Mouse (Mus musculus): ENCODE results near the gene Prss8. TPM values are rescaled to one million over a fixed set of nuclear protein-coding genes. Genes with fewer than 3 reads are reported as not detected.

Prss8 gene
- polyA plus RNA-seq, 1 experiment from 2014 or later = 101 TPM

DNA sequence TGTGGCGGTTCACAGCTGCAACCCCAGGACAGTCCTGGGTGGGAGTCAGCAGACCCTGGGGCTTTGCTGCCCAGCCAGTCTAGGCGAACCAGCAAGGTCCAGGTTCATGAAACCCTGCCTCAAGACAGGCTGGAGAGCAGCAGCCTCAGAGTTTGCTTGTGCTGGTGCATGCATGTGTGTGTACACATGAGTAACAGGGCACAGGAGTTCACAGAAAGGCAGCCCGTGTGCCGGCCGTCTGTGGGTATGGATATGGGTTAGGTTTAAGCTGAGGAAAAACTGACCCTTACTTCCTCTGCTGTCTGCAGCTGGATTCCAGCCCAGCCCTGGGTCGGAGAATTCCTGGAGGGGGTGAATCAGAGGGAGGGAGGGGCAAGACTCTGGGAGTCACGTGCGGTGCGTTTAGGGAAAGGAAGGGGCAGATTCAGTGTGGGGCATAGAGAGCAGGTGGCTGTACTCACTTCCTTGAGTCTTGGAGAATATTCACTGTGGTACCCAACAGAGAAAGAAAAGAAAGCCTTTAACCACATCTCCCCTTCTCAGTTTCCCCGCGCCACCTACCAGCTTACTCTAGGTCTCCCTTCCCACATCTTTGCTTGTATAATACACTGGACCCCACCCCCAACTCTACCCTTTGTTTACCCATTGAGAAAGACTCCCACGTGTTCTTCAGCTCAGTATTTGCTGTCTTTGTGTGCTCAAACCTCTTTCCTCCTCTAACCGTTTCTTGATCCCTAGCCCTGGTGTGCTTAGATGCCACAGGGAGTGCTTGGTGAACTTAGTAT is 1.6 kb upstream of the Prss8 start:
- peak overlapping the region; percentile 52 for H3K9ac ChIP-seq (ENCODE audit: low read length)
- H3K4me1 ChIP-seq (replicated peaks; ENCODE audit: control insufficient read depth, insufficient read depth, low read length) = peaks cover 47% of the 10 kb centered on the region
- peak overlapping the region; percentile 9; the same call in 1 of the 2 replicates for H3K4me3 ChIP-seq (ENCODE audit: low read length)

DNA sequence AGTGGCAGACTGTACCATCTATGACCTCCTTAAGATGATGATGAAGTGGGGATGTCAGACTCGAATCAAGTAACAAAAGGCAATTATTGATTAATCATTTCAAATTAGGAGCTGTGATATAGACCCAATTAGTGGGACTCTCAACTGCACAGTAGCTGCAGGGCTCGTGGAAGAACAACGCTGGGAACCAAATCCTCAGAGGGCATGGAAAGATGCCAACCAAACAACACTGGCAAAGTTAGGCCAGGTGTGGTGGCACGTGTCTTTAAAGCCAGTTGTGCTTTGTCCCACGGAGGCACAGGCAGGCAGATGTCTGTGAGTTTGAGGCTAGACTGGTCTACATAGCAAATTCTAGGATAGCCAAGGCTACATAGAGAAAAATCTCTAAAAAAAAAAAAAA is 732 bp upstream of the Prss8 start:
- 0 out of 2 replicates have a peak overlapping the region, but pooled peaks have one; percentile 26 for H3K4me2 ChIP-seq (ENCODE audit: low read depth, low read length)
- H3K27ac ChIP-seq (ENCODE audit: low read length) = peak overlapping the region; percentile 95
- H3K9me3 ChIP-seq (ENCODE audit: control insufficient read depth, low read length) = no peaks in the 10 kb centered on the region
- no peak overlapping the region for H3K4me3 ChIP-seq (ENCODE audit: low read length)
- no peaks in the 10 kb centered on the region for H3K27me3 ChIP-seq (ENCODE audit: control insufficient read depth, insufficient read depth, low read depth, low read length)
- peaks cover 49% of the 10 kb centered on the region for H3K4me1 ChIP-seq (replicated peaks; ENCODE audit: control insufficient read depth, insufficient read depth, low read length)
- H3K9ac ChIP-seq (ENCODE audit: low read length) = no peak overlapping the region
- WGBS = 67% methylated on average over 5 of the region's 5 CpGs
- H3K36me3 ChIP-seq (ENCODE audit: control insufficient read depth, insufficient read depth, low read length) = peaks cover 10% of the 10 kb centered on the region
- ATAC-seq (ENCODE audit: low read depth) = no peak

More for the DNA sequence above, 1.6 kb upstream of the Prss8 start:
- peaks cover 5% of the 10 kb centered on the region for H3K36me3 ChIP-seq (ENCODE audit: control insufficient read depth, insufficient read depth, low read length)
- H3K27me3 ChIP-seq (ENCODE audit: control insufficient read depth, insufficient read depth, low read depth, low read length) = no peaks in the 10 kb centered on the region
- 22% methylated on average over 13 of the region's 13 CpGs for WGBS
- peak overlapping the region; percentile 95 for H3K27ac ChIP-seq (ENCODE audit: low read length)
- H3K4me2 ChIP-seq (ENCODE audit: low read depth, low read length) = peak overlapping the region; percentile 42
- peak; percentile 37 for ATAC-seq (ENCODE audit: low read depth)
- no peaks in the 10 kb centered on the region for H3K9me3 ChIP-seq (ENCODE audit: control insufficient read depth, low read length)

DNA sequence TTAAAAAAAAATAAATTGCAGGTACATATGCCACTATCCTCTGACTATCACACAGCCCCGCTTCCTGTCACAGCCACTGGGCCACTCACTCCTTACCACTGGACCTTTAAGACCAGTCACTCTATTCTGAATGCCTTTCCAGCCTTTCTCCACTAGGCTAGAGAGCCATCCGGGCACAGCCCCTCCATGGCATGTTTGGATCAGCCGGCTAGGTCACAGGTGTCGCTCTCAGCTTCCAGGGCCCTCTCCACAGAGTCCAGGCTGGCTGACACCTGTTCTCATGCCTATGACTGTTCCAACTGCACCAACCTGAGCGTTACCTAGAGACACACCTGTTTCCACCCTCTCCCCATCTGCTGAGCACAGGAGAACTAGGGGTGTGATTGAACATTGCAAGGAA is 1.3 kb downstream of the Prss8 start:
- H3K4me1 ChIP-seq (replicated peaks; ENCODE audit: control insufficient read depth, insufficient read depth, low read length) = peaks cover 40% of the 10 kb centered on the region
- WGBS = 35% methylated on average over 5 of the region's 5 CpGs
- H3K27ac ChIP-seq (ENCODE audit: low read length) = peak overlapping the region; percentile 86
- H3K4me3 ChIP-seq (ENCODE audit: low read length) = peak overlapping the region; percentile 55
- no peaks in the 10 kb centered on the region for H3K27me3 ChIP-seq (ENCODE audit: control insufficient read depth, insufficient read depth, low read depth, low read length)
- ATAC-seq (ENCODE audit: low read depth) = no peak
- peak overlapping the region; percentile 42 for H3K4me2 ChIP-seq (ENCODE audit: low read depth, low read length)
- peak overlapping the region; percentile 75 for H3K9ac ChIP-seq (ENCODE audit: low read length)
- no peaks in the 10 kb centered on the region for H3K9me3 ChIP-seq (ENCODE audit: control insufficient read depth, low read length)
- peaks cover 12% of the 10 kb centered on the region for H3K36me3 ChIP-seq (ENCODE audit: control insufficient read depth, insufficient read depth, low read length)

DNA sequence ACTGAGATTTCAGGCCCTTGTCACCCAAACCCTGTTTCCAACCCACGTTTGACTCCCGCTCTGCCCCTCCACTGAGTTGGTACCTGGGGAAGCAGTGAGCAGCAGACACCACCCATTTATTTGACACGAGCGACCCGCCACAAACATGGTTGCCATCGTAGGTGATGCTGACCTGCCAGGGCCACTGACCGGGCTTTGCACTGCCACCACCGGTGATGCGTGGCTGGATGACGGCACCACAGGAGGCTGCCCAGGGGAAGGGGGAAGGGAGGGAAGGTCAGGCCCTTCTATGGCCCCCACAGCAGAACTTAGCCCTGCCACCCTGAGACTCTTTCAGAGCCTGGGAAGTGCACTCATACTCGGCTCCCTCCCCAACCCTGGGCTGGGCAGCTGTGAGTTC is 2.2 kb downstream of the Prss8 start:
- H3K4me1 ChIP-seq (replicated peaks; ENCODE audit: control insufficient read depth, insufficient read depth, low read length) = peaks cover 38% of the 10 kb centered on the region
- no peaks in the 10 kb centered on the region for H3K9me3 ChIP-seq (ENCODE audit: control insufficient read depth, low read length)
- peaks cover 12% of the 10 kb centered on the region for H3K36me3 ChIP-seq (ENCODE audit: control insufficient read depth, insufficient read depth, low read length)
- no peaks in the 10 kb centered on the region for H3K27me3 ChIP-seq (ENCODE audit: control insufficient read depth, insufficient read depth, low read depth, low read length)
- ATAC-seq (ENCODE audit: low read depth) = no peak
- H3K27ac ChIP-seq (ENCODE audit: low read length) = peak overlapping the region; percentile 94
- peak overlapping the region; percentile 75 for H3K9ac ChIP-seq (ENCODE audit: low read length)
- peak overlapping the region; percentile 42 for H3K4me2 ChIP-seq (ENCODE audit: low read depth, low read length)
- WGBS = 78% methylated on average over 11 of the region's 11 CpGs
- peak overlapping the region; percentile 55 for H3K4me3 ChIP-seq (ENCODE audit: low read length)

DNA sequence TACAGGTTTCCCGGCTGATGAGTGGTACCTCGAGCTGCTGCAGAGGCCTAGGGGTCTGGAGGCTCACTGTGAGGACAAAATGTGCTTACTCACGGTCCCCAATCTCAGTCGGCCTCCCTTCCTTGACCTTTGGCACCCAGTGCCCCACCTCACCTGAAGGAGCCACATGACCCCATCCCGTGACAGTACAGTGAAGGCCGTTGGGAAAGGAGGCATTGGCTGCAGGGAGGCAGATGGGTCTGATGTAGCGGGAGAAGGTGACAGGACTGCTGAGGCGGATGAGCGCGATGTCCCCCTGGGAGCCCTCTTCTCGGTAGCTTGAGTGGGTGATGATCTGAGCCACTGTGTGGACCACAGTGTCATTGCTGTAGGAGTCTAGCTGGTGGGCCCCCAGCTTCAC is 3.1 kb downstream of the Prss8 start:
- Histone ChIP-seq H3K27me3 (ENCODE audit: control insufficient read depth, insufficient read depth, low read depth, low read length) (no peaks in the 10 kb centered on the region), H3K27ac (ENCODE audit: low read length) (peak overlapping the region; percentile 94), H3K4me2 (ENCODE audit: low read depth, low read length) (peak overlapping the region; percentile 42), H3K9ac (ENCODE audit: low read length) (peak overlapping the region; percentile 30), H3K36me3 (ENCODE audit: control insufficient read depth, insufficient read depth, low read length) (peaks cover 12% of the 10 kb centered on the region), H3K4me3 (ENCODE audit: low read length) (peak overlapping the region; percentile 15), H3K4me1 (replicated peaks; ENCODE audit: control insufficient read depth, insufficient read depth, low read length) (peaks cover 35% of the 10 kb centered on the region), H3K9me3 (ENCODE audit: control insufficient read depth, low read length) (no peaks in the 10 kb centered on the region)
- ATAC-seq (ENCODE audit: low read depth) = no peak
- WGBS = 70% methylated on average over 11 of the region's 11 CpGs

DNA sequence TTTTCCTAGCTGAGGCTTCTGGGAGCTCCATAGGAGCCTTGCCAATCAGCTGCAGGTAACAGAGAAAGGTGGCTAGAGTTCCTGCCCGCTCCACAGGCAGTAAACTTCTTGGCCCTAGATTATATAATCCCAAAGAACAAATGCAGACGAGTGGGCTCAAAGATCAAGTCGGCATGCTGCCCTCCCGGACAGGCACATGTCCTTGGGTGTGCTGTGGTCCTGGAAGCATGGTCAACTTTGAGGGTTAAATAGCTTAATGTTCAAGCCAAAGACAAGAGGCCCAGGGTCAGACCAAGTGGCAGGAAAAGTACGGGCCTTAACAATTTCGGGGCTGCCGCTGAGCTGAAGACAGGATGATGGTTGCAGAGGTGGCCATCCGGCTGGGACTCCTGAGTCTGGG is 3.8 kb downstream of the Prss8 start:
- H3K4me2 ChIP-seq (ENCODE audit: low read depth, low read length) = peak overlapping the region; percentile 42
- peaks cover 12% of the 10 kb centered on the region for H3K36me3 ChIP-seq (ENCODE audit: control insufficient read depth, insufficient read depth, low read length)

DNA sequence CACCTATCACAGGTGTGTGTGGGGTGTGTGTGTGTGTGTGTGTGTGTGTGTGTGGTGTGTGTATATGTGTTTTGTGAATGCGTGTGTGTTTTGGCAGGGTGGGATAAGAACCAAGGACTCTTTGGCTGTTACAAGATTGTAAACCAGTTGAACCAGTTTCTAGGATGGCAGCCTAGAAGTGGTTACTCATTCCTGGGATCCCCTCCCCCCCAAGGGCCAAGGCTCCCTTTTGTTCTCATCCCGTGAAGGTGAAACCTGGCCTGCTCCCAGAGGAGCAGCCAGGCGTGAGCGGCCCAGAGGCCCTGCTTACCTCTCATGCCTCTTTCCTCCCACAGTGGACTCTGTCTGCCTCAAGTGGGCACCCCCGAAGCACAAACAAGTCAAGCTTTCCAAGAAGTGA is 4.7 kb downstream of the Prss8 start:
- peak; percentile 88 for ATAC-seq (ENCODE audit: low read depth)
- H3K4me2 ChIP-seq (ENCODE audit: low read depth, low read length) = peak overlapping the region; percentile 42; the same call in 1 of the 2 replicates
- no peak overlapping the region for H3K4me3 ChIP-seq (ENCODE audit: low read length)

More for the DNA sequence above, 3.8 kb downstream of the Prss8 start:
- WGBS = 58% methylated on average over 8 of the region's 8 CpGs
- Histone ChIP-seq H3K9ac (ENCODE audit: low read length) (peak overlapping the region; percentile 44), H3K27ac (ENCODE audit: low read length) (peak overlapping the region; percentile 94), H3K27me3 (ENCODE audit: control insufficient read depth, insufficient read depth, low read depth, low read length) (no peaks in the 10 kb centered on the region), H3K4me3 (ENCODE audit: low read length) (peak overlapping the region; percentile 15), H3K9me3 (ENCODE audit: control insufficient read depth, low read length) (no peaks in the 10 kb centered on the region), H3K4me1 (replicated peaks; ENCODE audit: control insufficient read depth, insufficient read depth, low read length) (peaks cover 28% of the 10 kb centered on the region)
- ATAC-seq (ENCODE audit: low read depth) = no peak

DNA sequence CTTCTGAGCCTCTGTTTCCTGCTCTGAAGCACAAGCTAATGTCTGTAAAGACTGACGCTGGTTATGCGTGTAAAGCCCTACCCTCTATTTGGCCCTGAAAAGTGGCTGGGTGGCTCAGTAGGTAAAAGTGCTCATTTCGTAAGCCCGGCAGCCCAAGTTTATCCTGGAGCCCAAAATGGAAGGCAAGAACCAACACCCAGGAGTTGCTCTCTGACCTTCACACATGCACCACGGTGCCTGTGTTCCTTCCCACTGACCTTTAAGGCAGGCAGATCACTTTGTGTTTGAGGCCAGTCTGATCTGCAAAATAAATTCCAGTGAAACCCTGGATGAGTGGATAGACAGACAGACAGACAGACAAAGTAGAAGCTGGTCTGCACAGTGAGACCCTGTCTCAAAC is 6.2 kb downstream of the Prss8 start:
- 70% methylated on average over 5 of the region's 5 CpGs for WGBS
- H3K4me2 ChIP-seq (ENCODE audit: low read depth, low read length) = no peak overlapping the region
- H3K9me3 ChIP-seq (ENCODE audit: control insufficient read depth, low read length) = no peaks in the 10 kb centered on the region
- no peaks in the 10 kb centered on the region for H3K27me3 ChIP-seq (ENCODE audit: control insufficient read depth, insufficient read depth, low read depth, low read length)
- ATAC-seq (ENCODE audit: low read depth) = no peak
- H3K4me3 ChIP-seq (ENCODE audit: low read length) = no peak overlapping the region
- peak overlapping the region; percentile 47 for H3K27ac ChIP-seq (ENCODE audit: low read length)
- no peak overlapping the region; the same call in 1 of the 2 replicates for H3K9ac ChIP-seq (ENCODE audit: low read length)
- peaks cover 12% of the 10 kb centered on the region for H3K36me3 ChIP-seq (ENCODE audit: control insufficient read depth, insufficient read depth, low read length)
- peaks cover 26% of the 10 kb centered on the region for H3K4me1 ChIP-seq (replicated peaks; ENCODE audit: control insufficient read depth, insufficient read depth, low read length)

More for the DNA sequence above, 4.7 kb downstream of the Prss8 start:
- no peaks in the 10 kb centered on the region for H3K27me3 ChIP-seq (ENCODE audit: control insufficient read depth, insufficient read depth, low read depth, low read length)
- peak overlapping the region; percentile 94 for H3K27ac ChIP-seq (ENCODE audit: low read length)
- 62% methylated on average over 5 of the region's 5 CpGs for WGBS
- H3K36me3 ChIP-seq (ENCODE audit: control insufficient read depth, insufficient read depth, low read length) = peaks cover 12% of the 10 kb centered on the region
- peaks cover 26% of the 10 kb centered on the region for H3K4me1 ChIP-seq (replicated peaks; ENCODE audit: control insufficient read depth, insufficient read depth, low read length)
- no peak overlapping the region for H3K9ac ChIP-seq (ENCODE audit: low read length)
- H3K9me3 ChIP-seq (ENCODE audit: control insufficient read depth, low read length) = no peaks in the 10 kb centered on the region

DNA sequence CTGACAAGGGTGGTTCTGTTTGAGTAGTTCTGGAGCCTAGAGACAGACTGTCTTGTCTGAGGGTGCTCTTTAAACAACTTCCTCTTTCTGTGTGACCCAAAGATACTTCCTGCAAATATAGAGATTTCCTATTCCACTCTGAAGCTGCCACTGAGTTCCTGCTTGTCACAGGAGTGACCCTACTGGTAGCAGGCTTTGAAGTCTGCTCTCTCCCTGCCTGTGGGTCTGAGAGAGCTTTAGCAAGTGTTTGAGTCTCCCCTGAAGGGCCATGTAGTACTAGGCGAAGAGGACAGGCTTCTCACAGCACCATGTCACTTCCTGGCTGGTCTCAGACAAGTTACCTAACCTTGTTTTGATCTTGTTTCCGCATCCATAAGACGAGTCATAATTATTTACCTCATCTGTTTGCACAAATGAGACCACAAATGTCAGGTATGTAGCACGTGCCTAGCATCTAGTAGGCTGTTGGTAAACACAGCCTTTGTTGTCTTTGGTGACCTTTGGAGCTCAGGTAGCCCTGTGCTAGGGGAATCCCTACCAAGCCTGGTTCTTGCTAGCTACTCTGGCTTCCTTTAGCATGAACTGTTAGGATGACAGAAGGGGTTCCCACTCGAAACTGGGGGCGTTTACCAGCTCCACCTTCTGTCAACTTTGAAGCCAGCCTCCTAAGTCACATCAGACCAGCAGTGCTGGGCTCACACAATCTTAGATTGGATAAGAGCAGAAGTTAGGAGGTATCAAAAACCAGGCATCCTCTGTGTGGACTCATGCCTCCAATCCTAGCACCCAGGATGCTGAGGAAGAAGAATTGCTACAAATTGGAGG is 7.2 kb downstream of the Prss8 start:
- Histone ChIP-seq H3K9ac (ENCODE audit: low read length) (no peak overlapping the region), H3K4me1 (replicated peaks; ENCODE audit: control insufficient read depth, insufficient read depth, low read length) (peaks cover 26% of the 10 kb centered on the region), H3K9me3 (ENCODE audit: control insufficient read depth, low read length) (no peaks in the 10 kb centered on the region), H3K27me3 (ENCODE audit: control insufficient read depth, insufficient read depth, low read depth, low read length) (no peaks in the 10 kb centered on the region), H3K4me3 (ENCODE audit: low read length) (no peak overlapping the region), H3K36me3 (ENCODE audit: control insufficient read depth, insufficient read depth, low read length) (peaks cover 13% of the 10 kb centered on the region), H3K4me2 (ENCODE audit: low read depth, low read length) (no peak overlapping the region), H3K27ac (ENCODE audit: low read length) (peak overlapping the region; percentile 63)
- WGBS = 46% methylated on average over 6 of the region's 6 CpGs
- ATAC-seq (ENCODE audit: low read depth) = no peak

Measured in lung, embryonic 16.5 days (tissue).